Mouse (Mus musculus) NIH3T3 (cell line): ENCODE measurements at regions not wholly inside any gene's neighbourhood (a gene's known extent, or its start where the extent isn't known, plus 50 kb on each side); places are given as distances from the start of the nearest gene placed in this dataset.

ENCODE experiments used
- DNase-seq: peaks from one replicate; pipeline ENCODE4 v3.0.0-alpha.2; 2012; ENCODE audit warnings: low read depth

DNA sequence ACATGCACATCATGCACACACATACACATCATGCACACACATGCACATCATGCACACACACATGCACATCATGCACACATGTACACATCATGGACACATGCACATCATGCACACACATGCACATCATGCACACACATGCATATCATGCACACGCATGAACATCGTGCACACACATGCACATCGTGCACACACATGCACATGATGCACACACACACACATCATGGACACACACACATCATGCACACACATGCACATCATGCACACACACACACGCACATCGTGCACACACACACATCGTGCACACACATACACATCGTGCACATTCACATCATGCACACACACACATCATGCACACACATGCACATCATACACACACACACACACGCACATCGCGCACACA is 104.9 kb upstream of the Gcfc2 start:
- DNase-seq = no peak

GRCm38 (mm10) chr6:81820078-81820477 is 103.4 kb upstream of the Gcfc2 start:
- DNase-seq = no peak

DNA sequence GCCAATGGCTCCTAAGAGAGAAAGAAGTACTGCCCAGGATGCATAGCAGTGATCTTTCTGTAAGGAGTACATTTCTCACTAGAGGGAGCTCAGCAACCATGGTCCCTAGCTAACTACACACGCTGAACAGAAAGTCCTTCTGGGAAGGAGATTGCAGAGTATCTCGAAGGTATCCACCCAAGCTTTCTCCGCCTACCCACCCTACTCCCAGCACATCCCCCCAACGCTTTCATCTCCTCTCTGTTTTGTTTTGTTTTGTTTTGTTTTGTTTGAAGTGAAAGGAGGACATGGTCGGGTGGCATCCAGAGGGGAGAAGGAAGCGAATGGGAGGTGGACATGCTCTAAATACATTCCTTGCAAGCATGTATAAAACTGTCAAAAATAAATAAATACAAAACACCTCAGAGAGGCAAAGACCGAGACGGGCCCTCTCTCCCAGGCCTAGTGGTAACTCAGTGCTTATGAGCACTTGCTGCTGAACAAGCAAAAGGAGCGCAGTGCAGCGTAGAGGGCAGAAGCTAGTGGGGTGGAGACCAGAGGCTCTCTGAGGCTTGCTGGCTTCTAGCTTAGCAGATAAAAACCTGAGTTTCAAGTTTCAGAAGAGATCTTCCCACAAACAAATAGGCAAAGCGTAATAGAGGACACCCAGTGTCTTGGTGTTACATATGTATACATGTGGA is 83.9 kb upstream of the Gcfc2 start:
- peak; percentile 60 for DNase-seq

DNA sequence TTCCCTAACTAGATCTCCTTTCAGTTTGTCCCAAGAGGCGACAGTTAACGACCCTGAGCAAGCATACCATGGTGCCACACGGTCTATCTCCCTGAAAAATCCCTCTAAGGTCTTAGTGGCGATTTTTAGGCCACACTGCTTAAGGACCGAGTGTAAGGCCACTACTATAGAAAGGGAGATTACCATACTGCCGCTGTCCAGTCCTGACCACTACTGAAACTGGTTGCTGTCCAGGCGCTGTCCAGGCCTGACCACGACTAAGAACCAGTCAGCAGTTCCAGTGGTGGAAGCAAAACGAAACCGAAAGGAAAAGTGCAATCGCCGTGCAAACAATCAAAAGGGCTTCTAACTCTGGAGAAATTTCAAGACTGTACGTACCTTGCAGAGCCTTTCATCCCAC is 55.3 kb upstream of the Gcfc2 start:
- DNase-seq = peak; percentile 48
